Mouse (Mus musculus) cerebellum, adult 8-10 months (tissue): ENCODE measurements at regions not wholly inside any gene's neighbourhood (a gene's known extent, or its start where the extent isn't known, plus 50 kb on each side); places are given as distances from the start of the nearest gene placed in this dataset.

ENCODE experiments used
- DNase-seq: peaks from one replicate; pipeline ENCODE4 v3.0.0; 2022

DNA sequence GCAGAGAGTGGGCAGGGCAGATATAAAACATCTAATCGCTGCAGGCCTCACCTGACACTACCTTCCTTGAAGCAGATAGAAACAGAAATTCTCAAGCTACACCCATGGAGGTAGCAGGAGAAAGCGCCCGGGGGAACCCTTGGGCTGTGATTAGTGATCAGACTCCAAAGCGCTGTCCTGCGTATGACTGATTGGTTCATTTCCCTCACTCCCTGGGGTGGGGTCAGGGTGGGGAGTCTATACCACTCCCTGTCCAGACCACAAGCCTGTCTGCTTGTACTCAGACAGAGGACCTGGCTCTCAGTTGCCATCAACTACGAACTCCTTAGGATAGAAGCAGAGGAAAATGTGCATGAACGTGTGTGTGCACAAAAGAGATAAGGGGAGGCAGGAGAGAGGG is 77.7 kb downstream of the Gm826 start:
- no peak for DNase-seq

DNA sequence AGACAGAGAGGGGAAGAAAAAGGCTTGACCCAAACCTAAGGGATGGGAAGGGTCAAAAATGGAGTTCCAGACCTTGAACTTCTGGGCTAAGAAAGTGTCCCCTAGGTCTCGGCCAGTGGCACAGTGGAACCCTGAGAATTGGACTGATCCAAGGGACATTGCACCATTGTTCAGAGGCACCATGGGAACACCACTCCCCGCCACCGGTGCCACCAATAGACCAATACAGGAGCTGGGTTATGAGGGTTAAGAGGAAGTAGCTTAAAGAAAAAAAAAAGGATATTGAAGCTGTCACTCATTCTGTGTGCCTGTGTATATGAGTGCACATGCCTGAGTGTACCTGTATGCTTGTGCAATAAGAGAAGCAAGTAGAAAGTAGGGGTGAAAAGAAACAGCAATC is 83.7 kb downstream of the Gm826 start:
- DNase-seq = no peak

GRCm38 (mm10) chr2:160249104-160250093 is 84.6 kb downstream of the Gm826 start:
- no peak for DNase-seq

GRCm38 (mm10) chr2:160247286-160247685 is 86.7 kb downstream of the Gm826 start:
- no peak for DNase-seq

DNA sequence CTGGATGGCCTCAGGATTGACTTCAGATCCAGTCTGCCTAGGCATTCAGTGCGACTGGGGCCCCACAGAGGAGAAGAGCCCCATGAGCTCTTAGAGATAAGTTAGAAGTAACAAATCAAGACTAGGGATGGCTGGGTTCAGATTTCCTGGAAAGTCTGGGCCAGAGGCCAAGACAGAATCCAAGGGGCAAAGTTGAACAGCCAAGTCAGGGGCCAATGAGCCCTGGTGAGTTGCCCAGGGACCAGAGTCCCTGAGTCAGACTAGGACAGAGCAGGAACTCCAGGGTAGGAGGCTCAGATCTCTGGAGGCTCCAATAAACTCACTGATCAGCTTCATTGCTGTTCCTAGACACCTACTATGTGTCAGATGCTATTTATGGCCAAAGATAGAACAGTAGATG is 87.6 kb downstream of the Gm826 start:
- no peak for DNase-seq

GRCm38 (mm10) chr2:160244866-160245265 is 89.1 kb downstream of the Gm826 start:
- DNase-seq = no peak

DNA sequence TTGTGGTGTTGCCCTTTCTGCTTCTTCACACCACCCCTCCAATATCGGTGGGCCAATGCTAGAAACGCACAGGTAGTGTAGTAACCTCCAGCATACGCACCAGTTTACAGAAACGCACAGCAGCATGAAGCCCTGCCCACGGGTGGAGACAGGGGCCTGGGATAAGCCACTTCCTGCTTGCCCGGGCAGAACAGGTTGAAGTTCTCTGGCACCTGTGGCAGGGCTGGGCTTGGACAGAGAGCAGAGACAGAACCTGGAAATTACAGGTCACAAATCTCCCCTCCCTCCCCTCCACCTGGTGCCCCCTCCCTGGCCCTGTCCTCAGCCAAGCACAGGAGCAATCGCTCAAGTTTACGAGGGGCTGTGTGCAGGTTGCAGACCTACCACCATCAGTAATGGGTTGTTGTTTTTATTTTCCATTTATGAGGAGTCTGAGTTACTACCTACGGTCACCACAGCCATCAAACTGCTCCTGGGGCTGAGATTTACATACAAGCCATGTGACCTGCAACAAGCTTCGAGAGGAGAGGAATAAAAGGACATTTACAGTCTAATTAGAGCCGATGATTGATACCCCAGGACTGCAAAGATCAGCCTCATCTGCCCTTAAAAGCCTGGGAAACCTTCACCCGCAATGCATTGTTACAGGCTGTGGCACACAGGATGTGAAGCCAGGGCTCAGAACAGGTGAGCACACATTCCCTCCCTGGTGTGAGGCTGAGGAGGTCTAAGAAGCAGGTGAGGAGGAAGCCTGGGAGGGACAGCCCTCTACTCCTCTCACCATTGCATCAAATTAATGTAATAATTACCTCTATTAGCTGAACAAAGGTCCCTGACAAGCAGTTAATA is 93.2 kb downstream of the Gm826 start:
- no peak for DNase-seq

GRCm38 (mm10) chr2:160237436-160238104 is 96.4 kb downstream of the Gm826 start:
- no peak for DNase-seq

DNA sequence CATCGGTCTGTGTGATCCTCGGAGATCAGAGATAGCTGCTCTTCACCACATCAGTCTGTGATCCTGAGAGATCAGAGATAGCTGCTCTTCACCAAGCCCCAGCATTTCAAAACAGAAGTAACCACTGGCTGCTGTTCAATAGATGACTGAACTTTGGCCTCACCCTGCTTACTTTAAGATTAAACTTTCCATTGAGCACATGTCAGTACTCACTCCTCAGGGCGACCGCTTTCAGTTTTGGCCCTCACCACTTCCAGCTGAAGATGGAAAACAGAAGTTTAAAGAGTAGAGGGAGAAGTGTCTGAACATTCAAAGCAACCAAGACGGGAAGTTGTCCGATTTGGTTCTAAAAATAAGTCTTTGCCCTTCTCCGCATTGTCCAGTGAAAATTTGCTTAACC is 97.2 kb downstream of the Gm826 start:
- DNase-seq = no peak

GRCm38 (mm10) chr2:160230786-160231185 is 103.2 kb downstream of the Gm826 start:
- DNase-seq = no peak

DNA sequence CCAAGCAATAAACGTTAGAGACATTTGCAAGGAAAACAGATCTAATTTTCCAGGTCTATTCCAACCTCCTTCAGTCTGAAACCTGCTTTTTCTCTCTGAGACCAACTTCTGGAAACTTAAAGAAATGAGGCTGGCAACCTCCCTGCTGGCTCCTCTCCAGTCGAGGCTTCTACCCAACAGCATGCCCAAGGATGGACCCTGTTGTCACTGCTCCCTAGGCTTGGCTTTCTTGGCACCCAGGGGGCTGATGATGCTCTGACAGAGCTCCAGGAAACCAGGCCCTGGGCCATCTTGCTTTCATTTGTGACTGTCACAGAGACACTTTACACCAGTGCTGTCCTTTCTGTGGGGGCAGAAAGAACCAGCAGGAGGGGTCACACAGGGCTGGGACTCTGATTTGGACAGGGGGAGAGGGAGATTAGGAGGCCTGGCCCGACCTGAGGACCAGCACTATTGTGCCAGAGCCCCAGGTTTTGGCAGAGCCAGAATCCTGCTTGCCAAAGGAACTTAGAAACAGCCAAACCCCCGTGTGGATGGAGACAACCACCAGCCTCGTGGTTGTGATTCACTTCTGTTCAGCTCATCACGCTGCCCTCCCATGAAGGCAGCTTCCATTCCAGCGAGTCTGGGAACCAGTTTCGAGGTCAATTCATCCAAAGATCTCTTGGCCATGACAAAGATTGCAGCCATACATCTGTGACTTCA is 105.5 kb downstream of the Gm826 start:
- no peak for DNase-seq

DNA sequence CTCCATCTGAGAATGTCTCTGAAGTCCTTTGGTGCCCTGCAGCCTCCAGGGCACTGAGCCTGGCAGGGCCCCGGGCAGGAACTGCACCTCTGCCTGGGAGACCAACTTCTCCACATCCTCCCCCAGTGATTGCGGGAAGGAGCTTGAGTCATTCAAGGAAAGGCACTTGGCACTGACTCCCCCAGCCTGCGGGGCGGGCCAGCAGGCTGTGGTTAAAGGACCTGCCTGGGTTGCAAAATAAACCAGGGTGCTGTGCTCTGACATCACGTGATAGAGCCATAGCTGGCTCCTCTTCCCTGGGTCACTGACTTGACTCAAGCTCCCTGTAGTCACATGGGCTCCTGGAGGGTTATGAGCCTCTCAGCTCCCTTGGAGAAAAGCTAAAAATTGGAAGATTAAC is 108.5 kb downstream of the Gm826 start:
- no peak for DNase-seq

DNA sequence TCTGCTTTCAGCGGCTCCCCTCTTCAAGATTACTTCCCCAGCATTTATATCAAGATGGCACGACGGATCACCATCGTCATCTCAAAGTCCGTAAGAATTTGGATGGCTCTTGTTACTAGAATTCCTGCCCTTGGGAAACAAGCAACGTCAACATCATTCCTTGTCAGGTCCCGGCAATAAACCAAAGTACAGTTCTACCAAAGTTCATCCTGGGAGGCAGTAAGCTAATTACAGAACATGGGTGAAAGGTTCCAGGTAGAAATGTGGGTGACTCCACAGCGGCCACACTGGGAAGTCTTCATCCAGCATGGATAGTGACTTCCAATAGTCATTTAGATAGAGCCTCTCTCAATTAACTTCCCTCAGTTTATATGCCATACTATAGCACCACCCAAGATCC is 110.6 kb downstream of the Gm826 start:
- no peak for DNase-seq

- no peak for DNase-seq
These were observed 112.2 kb downstream of the Gm826 start for GRCm38 (mm10) chr2:160221772-160222171.

- no peak for DNase-seq
These were observed 113.4 kb downstream of the Gm826 start for GRCm38 (mm10) chr2:160220562-160221021.

DNA sequence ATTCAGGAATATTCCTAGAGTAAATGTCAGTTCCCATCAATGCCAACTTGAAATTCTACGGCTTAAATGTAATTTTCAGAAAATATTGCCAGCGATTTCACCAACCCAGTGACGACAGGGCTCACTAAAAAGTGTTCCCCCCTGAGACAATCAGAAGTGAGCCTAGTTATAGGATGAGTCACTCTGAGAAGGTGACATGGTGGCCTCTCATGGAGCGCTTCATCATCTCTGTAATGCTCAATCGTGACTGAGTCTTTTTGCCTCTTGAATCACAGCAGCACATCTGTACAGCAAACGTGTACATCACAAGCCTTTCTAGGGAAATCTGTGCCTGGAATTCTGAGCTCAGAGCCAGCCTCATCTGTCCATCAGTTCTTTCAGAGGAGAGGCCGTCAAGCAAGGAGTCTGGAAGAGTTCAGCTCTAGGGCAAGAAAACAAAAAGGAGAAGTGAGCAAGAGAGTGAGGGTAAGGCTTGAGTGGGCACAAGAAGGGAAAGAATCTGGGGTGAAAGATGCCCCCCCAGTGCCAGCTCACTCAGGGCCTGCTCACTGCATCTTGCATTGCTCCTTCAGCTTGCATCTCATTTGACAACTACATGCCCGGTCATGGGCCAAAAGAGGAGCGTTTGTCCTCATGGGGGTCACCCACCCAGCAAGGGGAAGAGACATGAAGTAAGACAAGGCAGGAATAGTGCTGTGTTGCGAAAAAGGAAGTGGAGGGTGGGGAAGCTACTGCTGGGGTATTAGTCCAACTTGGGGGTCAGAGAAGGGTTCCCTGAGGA is 119.7 kb downstream of the Gm826 start:
- DNase-seq = no peak

- no peak for DNase-seq
These were observed 123.5 kb downstream of the Gm826 start for GRCm38 (mm10) chr2:160210507-160210906.

DNA sequence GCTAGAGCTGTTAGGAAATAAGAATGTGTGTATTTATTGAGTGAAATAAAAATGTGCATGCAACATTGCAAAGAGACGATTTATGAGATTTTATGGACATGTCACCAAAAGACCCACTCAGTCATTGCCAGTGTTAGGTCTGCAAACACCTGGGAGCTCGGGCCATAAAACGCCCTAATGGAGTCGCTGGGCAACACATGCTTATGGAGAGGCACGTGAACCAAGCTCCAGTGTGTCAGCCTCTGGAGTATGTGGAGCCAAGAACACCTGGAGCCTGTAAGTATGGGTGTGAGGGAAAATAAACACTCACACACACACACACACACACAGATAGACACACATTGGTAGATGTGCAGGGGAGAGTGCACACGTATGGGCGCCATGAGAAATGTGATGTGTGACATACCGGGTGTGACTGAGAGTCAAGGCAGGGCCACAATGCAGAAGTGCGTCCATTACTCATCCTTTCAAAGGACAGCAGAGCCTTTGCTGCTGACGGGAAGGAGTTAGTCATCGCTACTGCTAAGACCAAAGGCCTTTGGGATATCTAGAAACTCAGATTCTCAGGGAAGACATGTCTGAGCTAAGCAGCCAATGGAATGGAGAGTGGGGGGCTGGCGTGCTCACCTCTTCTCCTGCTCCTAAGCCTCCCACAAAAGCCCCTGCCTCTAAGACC is 124.2 kb downstream of the Gm826 start:
- DNase-seq = no peak

GRCm38 (mm10) chr2:160208295-160208694 is 125.7 kb downstream of the Gm826 start:
- DNase-seq = no peak

- DNase-seq = no peak
These were observed 126.7 kb downstream of the Gm826 start for GRCm38 (mm10) chr2:160207226-160207625.

- DNase-seq = no peak
These were observed 141.3 kb downstream of the Gm826 start for GRCm38 (mm10) chr2:160192661-160193060.
